Mouse (Mus musculus) layer of hippocampus, adult 9-10 months (tissue): ENCODE measurements around the gene Pja2.
"Not testable (repeated sequence)": the region's sequence is repeated elsewhere in the genome, so short reads cannot be mapped to it uniquely, and the experiment has no call there.

ENCODE experiments used
- DNase-seq: peaks from one replicate; pipeline ENCODE4 v3.0.0; 2022; ENCODE audit warnings: low spot score

Pja2 gene

GRCm38 (mm10) chr17:64281368-64281767 is 50.3 kb downstream of the Pja2 start:
- not testable (repeated sequence) for DNase-seq

DNA sequence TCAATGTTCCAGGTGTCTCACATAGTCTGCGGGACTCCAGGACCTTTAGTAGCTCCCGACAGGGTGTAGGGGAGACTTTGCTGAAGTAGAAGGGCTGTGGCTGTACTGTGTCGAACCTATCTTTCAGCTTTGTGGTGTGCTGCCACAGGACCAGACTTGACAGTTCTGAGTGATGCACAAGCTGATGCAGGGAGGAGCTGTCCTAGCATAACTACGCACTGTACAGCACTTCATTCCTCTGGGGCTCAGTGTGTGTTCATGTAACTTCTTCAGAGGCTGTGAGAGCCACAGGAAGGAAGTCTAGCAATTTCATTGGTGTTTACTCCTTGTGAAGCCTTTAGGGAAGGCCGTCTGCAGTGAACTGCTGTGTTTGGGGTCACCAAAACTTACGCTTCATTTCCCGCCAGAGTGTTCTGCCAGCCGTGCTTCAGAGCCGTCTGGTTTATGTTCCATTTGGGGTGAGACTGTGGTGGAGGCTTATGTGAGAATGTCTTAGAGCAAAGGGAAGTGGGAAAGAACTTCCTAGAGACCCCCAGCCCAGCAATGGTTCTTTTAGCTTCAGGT is 54.0 kb downstream of the Pja2 start:
- DNase-seq = no peak

- no peak for DNase-seq
These were observed 55.0 kb downstream of the Pja2 start for GRCm38 (mm10) chr17:64276666-64277065.

- no peak for DNase-seq
These were observed 56.5 kb downstream of the Pja2 start for GRCm38 (mm10) chr17:64275188-64275587.

GRCm38 (mm10) chr17:64274341-64275105 is 57.2 kb downstream of the Pja2 start:
- DNase-seq = no peak

DNA sequence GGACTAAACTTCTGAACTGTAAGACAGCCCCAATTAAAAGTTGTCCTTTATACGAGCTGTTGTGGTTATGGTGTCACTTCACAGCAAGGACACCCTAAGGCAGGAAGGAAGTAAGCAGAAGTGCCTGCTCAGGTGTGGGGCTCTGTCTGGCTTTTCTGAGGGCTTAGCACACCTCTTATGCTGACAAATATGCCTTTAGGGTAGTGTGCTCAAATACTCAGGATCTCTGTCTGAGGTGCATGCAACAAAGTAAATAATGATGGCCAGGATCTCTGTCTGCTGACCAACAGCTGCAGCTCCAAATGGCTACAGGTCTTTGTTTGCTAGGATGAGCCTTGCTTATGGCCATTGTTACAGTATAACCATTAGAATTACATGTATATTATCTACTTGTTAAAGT is 71.1 kb downstream of the Pja2 start:
- DNase-seq = no peak

DNA sequence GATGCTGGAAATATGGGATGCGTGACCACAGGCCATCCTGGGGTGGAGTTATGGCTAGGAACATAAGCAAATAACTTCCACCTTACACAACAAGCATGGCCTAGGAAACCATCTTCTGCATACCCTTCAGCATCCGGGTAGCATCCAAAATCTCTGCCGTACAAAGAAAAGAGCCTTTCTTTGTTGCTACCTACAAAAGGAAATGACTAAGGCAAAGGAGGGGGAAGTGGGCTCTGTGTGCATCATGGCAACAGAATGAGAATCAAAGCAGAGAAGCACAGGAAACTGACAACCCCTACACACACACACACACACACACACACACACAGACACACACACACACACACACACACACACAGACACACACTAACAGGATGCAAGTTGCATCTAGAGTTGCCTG is 83.5 kb downstream of the Pja2 start:
- no peak for DNase-seq

DNA sequence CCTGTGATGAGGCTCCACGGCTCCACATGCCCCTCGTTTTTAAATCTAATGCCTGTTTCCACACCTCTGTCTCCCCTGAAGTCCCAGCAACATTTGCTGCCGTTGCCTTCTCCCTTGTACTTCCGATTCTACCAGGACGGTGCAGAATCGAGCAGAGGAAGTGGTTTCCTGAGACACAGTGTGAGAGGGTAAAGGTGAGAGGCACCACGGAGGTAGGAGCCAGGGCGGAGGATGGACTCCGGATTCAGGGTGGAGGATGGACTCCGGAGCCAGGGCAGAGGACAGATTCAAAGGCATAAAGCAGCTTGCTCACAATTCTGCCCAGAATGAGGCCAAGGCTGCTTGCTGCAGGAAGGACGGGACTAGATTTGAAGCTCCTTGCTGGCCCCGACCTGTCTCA is 88.8 kb downstream of the Pja2 start:
- DNase-seq = no peak

GRCm38 (mm10) chr17:64242310-64242859 is 89.3 kb downstream of the Pja2 start:
- no peak for DNase-seq

DNA sequence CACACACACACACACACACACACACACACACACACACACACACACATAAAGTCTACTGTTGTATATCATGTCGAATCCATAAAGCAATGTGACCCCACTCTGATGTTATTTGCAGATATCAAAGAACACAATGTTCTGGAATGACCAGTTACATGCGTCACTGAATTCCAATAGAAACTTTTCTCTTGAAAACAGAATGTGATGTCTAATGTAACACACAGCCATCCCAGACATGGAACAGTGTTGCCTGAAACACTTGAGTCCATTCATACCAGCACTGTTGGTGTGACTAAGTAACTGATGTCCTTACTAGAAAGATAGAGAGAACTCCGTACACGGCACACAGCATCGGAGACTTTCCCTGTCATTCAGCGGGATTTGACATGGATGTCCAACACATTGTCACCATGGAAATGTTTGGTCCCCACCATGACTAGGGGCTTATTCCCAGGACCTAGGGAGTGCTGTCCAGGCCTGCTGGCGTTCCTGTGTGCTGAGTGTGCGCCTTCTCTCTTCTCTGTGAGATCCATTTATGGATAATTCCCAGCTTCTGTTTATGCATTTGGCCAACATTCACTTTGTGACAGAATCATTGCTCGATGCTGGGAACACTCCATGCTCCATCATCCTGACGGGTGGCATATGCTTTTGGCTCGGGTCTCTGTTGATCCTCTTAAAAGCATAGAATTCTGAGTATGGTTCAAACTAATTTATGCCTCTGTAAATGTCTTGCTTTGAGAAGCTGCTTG is 90.0 kb downstream of the Pja2 start:
- no peak for DNase-seq

- no peak for DNase-seq
These were observed 99.6 kb downstream of the Pja2 start for GRCm38 (mm10) chr17:64232134-64232533.

GRCm38 (mm10) chr17:64231637-64232036 is 100.1 kb downstream of the Pja2 start:
- not testable (repeated sequence) for DNase-seq

GRCm38 (mm10) chr17:64231172-64231571 is 100.5 kb downstream of the Pja2 start:
- no peak for DNase-seq
